Mouse (Mus musculus) kidney, embryonic 14.5 days (tissue): ENCODE measurements at regions not wholly inside any gene's neighbourhood (a gene's known extent, or its start where the extent isn't known, plus 50 kb on each side); places are given as distances from the start of the nearest gene placed in this dataset.
A peak's percentile ranks its signal among the peaks of the same experiment; 100 is the strongest.

Experiments
- ATAC-seq: fragments of 200-750 bp; cut with Nextera tagmentation; 2 replicates; pipeline ENCODE4 v1.8.0; 2017; ENCODE audit warnings: moderate number of reproducible peaks, mild to moderate bottlenecking, moderate TSS enrichment, moderate library complexity; ENCODE audit not compliant: low FRiP score, low TSS enrichment
- H3K27ac ChIP-seq: fragments of 300-500 bp; sonication (generic); 2 replicates; pipeline ENCODE4 v1.5.1; 2014; ENCODE audit warnings: low read depth, mild to moderate bottlenecking, low read length, moderate library complexity, mixed read lengths
- H3K27me3 ChIP-seq: fragments of 300-500 bp; sonication (generic); 2 replicates; pipeline ENCODE4 v1.6.1; 2014; ENCODE audit warnings: mild to moderate bottlenecking, low read length; ENCODE audit not compliant: control insufficient read depth, insufficient read depth
- H3K36me3 ChIP-seq: fragments of 300-500 bp; sonication (generic); 2 replicates; pipeline ENCODE4 v1.6.1; 2014; ENCODE audit warnings: low read length, mixed read lengths; ENCODE audit not compliant: control insufficient read depth, insufficient read depth
- H3K4me1 ChIP-seq: fragments of 300-500 bp; sonication (generic); 2 replicates; pipeline ENCODE4 v1.6.1; 2014; ENCODE audit warnings: low read length, mixed read lengths; ENCODE audit not compliant: control insufficient read depth, insufficient read depth
- H3K4me2 ChIP-seq: fragments of 300-500 bp; sonication (generic); replicated peaks from 2 replicates; pipeline ENCODE4 v1.6.1; 2014; ENCODE audit warnings: low read depth, mild to moderate bottlenecking, low read length
- H3K4me3 ChIP-seq: fragments of 300-500 bp; sonication (generic); 2 replicates; pipeline ENCODE4 v1.5.1; 2014; ENCODE audit warnings: mild to moderate bottlenecking, low read length
- H3K9ac ChIP-seq: fragments of 300-500 bp; sonication (generic); 2 replicates; pipeline ENCODE4 v1.6.1; 2014; ENCODE audit warnings: low read depth, mild to moderate bottlenecking, low read length, moderate library complexity
- H3K9me3 ChIP-seq: fragments of 300-500 bp; sonication (generic); 2 replicates; pipeline ENCODE4 v1.6.1; 2016; ENCODE audit warnings: low read length; ENCODE audit not compliant: control insufficient read depth
- WGBS: fragments of 180-500 bp; shearing (Covaris S2); extraction: QIAGEN DNeasy Blood & Tissue Kit; methylation state at CpG from one replicate; pipeline ENCODE4 v1.1.7; 2014; 5-methylcytosine and 5-hydroxymethylcytosine counted together

- H3K27me3 ChIP-seq: no peaks in the 10 kb centered on the region
- no peak overlapping the region for H3K4me3 ChIP-seq
- no peaks in the 10 kb centered on the region for H3K9me3 ChIP-seq
- WGBS: 71% methylated on average over 4 of the region's 4 CpGs
- no peak for ATAC-seq
- H3K9ac ChIP-seq: no peak overlapping the region
- H3K4me1 ChIP-seq: no peaks in the 10 kb centered on the region
- H3K36me3 ChIP-seq: no peaks in the 10 kb centered on the region
- H3K4me2 ChIP-seq: no peak overlapping the region
- H3K27ac ChIP-seq: no peak overlapping the region
Measured at GRCm38 (mm10) chr14:47848861-47849260, 200.6 kb downstream of the Ktn1 start.

- H3K36me3 ChIP-seq: no peaks in the 10 kb centered on the region
- H3K9me3 ChIP-seq: no peaks in the 10 kb centered on the region
- peaks cover 3% of the 10 kb centered on the region; the same call in 1 of the 2 replicates for H3K4me1 ChIP-seq
- H3K27me3 ChIP-seq: no peaks in the 10 kb centered on the region
- ATAC-seq: no peak
- H3K4me3 ChIP-seq: no peak overlapping the region
- no peak overlapping the region for H3K27ac ChIP-seq
- H3K9ac ChIP-seq: no peak overlapping the region
- WGBS: 62% methylated on average over 7 of the region's 7 CpGs
- no peak overlapping the region for H3K4me2 ChIP-seq
Measured at GRCm38 (mm10) chr14:47856280-47856765, 208.1 kb downstream of the Ktn1 start.

- WGBS: 65% methylated on average over 4 of the region's 4 CpGs
- H3K4me2 ChIP-seq: no peak overlapping the region
- 0 out of 2 replicates have a peak, but pooled peaks have one; percentile 24 for ATAC-seq
Measured at GRCm38 (mm10) chr14:47857271-47857670, 209.0 kb downstream of the Ktn1 start.

GRCm38 (mm10) chr14:47857731-47858556 lies 209.7 kb downstream of the Ktn1 start:
- Histone ChIP-seq H3K27me3 (no peaks in the 10 kb centered on the region), H3K9ac (no peak overlapping the region), H3K4me2 (no peak overlapping the region), H3K27ac (no peak overlapping the region), H3K4me3 (no peak overlapping the region), H3K4me1 (peaks cover 3% of the 10 kb centered on the region; the same call in 1 of the 2 replicates), H3K36me3 (no peaks in the 10 kb centered on the region), H3K9me3 (peaks cover 5% of the 10 kb centered on the region; the same call in 1 of the 2 replicates)
- ATAC-seq: peak; percentile 43; the same call in 1 of the 2 replicates
- 61% methylated on average over 15 of the region's 16 CpGs for WGBS

More at GRCm38 (mm10) chr14:47857271-47857670, 209.0 kb downstream of the Ktn1 start:
- peaks cover 5% of the 10 kb centered on the region; the same call in 1 of the 2 replicates for H3K9me3 ChIP-seq
- H3K36me3 ChIP-seq: no peaks in the 10 kb centered on the region
- no peak overlapping the region for H3K4me3 ChIP-seq
- H3K9ac ChIP-seq: no peak overlapping the region
- H3K27me3 ChIP-seq: no peaks in the 10 kb centered on the region
- peaks cover 3% of the 10 kb centered on the region; the same call in 1 of the 2 replicates for H3K4me1 ChIP-seq
- H3K27ac ChIP-seq: no peak overlapping the region

GRCm38 (mm10) chr14:47862556-47862955 lies 214.3 kb downstream of the Ktn1 start:
- 66% methylated on average over 1 of the region's 1 CpGs for WGBS
- Histone ChIP-seq H3K36me3 (no peaks in the 10 kb centered on the region), H3K4me3 (no peak overlapping the region), H3K9ac (no peak overlapping the region), H3K27me3 (no peaks in the 10 kb centered on the region), H3K9me3 (peaks cover 5% of the 10 kb centered on the region; the same call in 1 of the 2 replicates), H3K4me2 (no peak overlapping the region), H3K27ac (no peak overlapping the region), H3K4me1 (peaks cover 3% of the 10 kb centered on the region; the same call in 1 of the 2 replicates)
- ATAC-seq: no peak

- Histone ChIP-seq H3K9ac (no peak overlapping the region), H3K27me3 (no peaks in the 10 kb centered on the region), H3K9me3 (peaks cover 5% of the 10 kb centered on the region; the same call in 1 of the 2 replicates), H3K27ac (no peak overlapping the region), H3K36me3 (no peaks in the 10 kb centered on the region), H3K4me3 (no peak overlapping the region), H3K4me1 (peaks cover 3% of the 10 kb centered on the region; the same call in 1 of the 2 replicates), H3K4me2 (no peak overlapping the region)
- WGBS: 39% methylated on average over 5 of the region's 5 CpGs
- no peak for ATAC-seq
Measured at GRCm38 (mm10) chr14:47863067-47863466, 214.8 kb downstream of the Ktn1 start.

- Histone ChIP-seq H3K27me3 (no peaks in the 10 kb centered on the region), H3K4me3 (no peak overlapping the region), H3K36me3 (no peaks in the 10 kb centered on the region), H3K9ac (no peak overlapping the region), H3K4me1 (no peaks in the 10 kb centered on the region), H3K27ac (no peak overlapping the region), H3K9me3 (peaks cover 5% of the 10 kb centered on the region; the same call in 1 of the 2 replicates), H3K4me2 (no peak overlapping the region)
- ATAC-seq: no peak
- WGBS: 74% methylated on average over 6 of the region's 6 CpGs
Measured at GRCm38 (mm10) chr14:47863701-47864100, 215.5 kb downstream of the Ktn1 start.

- whole genome bisulfite sequencing: 82% methylated on average over 2 of the region's 2 CpGs
- no peaks in the 10 kb centered on the region for H3K36me3 ChIP-seq
- H3K4me1 ChIP-seq: no peaks in the 10 kb centered on the region
- no peak overlapping the region for H3K4me3 ChIP-seq
- H3K27me3 ChIP-seq: no peaks in the 10 kb centered on the region
- peaks cover under 1% of the 10 kb centered on the region; the same call in 1 of the 2 replicates for H3K9me3 ChIP-seq
- no peak overlapping the region for H3K9ac ChIP-seq
- no peak overlapping the region for H3K27ac ChIP-seq
- ATAC-seq: no peak
- no peak overlapping the region for H3K4me2 ChIP-seq
Measured at GRCm38 (mm10) chr14:47867017-47867416, 218.8 kb downstream of the Ktn1 start.

GRCm38 (mm10) chr14:47868258-47868780 lies 220.1 kb downstream of the Ktn1 start:
- Histone ChIP-seq H3K4me3 (no peak overlapping the region), H3K4me2 (no peak overlapping the region), H3K27me3 (no peaks in the 10 kb centered on the region), H3K36me3 (no peaks in the 10 kb centered on the region), H3K9me3 (no peaks in the 10 kb centered on the region), H3K9ac (no peak overlapping the region), H3K27ac (no peak overlapping the region), H3K4me1 (no peaks in the 10 kb centered on the region)
- no peak for ATAC-seq
- WGBS: 86% methylated on average over 3 of the region's 3 CpGs
